Mouse (Mus musculus) lung, postnatal 36 days (tissue): ENCODE measurements around the gene Zfp451.
"Not testable (repeated sequence)": the region's sequence is repeated elsewhere in the genome, so short reads cannot be mapped to it uniquely, and the experiment has no call there.

Experiments used
- DNase-seq: peaks from one replicate; pipeline ENCODE4 v3.0.0; 2022; ENCODE audit warnings: mixed read lengths

Zfp451 gene

DNA sequence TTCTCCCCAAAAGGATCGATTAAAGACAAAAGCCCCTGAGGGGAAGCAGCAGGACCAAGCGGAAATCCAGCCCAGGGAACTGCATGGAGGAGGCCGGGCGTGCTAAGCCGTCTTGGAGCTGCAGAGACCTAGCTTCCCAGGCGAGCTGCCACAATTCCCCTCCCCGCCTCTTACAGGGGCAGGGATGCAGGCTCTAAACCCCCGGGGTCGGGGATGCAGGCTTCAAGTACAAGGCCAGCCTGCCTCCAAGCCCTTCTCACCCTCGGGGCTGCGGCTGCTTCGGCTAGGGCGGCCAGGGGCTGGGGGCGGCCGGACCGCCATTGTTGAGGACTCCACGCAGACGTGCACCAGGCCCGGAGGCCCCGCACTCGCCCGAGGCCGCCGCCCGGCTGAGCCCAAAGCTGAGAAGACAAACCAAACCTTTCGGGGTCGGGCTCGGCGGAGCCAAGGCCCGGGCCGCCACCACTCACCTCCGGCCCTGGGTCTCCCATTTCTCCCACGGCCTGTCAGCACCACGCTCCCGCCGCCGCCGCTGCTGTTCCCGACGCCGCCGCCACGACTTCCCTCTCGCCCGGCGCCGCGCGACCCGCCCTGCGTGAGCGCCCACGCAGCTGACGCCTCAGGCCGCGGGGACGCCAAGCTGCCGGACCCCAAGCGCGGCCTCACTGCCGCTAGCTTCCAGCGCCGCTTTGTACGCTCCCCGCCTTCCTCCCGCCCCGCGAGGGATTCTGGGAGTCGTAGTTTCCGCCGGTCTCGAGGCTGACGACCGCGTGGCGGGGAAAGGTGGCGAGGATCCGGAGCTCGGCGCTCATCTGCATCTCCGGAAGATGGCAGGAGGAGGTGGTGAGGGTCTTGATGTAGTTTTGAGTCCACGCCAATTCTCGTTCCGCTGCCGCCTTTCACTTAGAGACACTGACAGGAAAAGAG, at the start of gene Zfp451:
Gene Zfp451, minus strand, starts transcription at position 728 of the 927 bp plus-strand sequence.
- peak; percentile 92 for DNase-seq

DNA sequence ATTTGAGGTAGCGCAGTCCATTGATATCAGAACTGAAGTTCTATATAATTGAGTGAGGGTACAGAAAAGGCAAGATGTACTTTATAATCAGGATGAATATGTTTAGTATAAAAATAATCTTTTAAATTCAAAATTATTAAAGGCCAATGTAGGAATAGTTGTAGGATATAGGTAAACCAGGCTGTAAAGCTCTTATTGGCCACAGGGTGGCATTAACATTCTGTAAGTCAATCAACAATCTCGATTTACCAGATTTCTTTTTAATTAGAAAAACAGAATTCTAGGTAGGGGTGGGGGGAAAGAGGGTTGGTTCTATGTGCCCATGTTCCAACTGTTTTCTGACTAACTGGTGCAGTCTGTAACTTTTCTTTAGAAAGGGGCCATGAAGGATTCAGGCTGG, 32.4 kb upstream of the Zfp451 start:
- no peak for DNase-seq

- DNase-seq, result no peak
These were observed 29.4 kb upstream of the Zfp451 start for GRCm38 (mm10) chr1:33843823-33844222.

- DNase-seq, result not testable (repeated sequence)
These were observed 24.6 kb upstream of the Zfp451 start for GRCm38 (mm10) chr1:33838952-33839351.

DNA sequence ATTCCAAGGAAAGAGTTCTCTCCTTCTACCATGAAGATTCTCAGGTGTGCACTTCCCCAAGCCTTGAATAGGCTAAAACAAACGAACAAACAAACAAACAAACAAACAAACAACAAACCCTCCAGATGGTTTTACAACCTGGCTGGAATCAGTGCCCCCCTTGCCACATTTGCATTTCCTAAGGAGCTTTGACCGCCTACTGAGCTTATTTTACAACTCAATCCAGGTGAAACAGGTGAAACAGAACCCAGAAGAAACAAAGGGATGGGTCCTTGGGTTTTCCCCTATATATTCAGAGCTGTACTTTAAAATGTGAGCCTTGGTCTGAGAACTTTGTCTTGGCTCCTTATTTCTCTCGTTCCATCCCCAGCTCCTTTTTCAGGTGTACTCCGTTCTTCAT, 16.2 kb upstream of the Zfp451 start:
- DNase-seq, result no peak

DNA sequence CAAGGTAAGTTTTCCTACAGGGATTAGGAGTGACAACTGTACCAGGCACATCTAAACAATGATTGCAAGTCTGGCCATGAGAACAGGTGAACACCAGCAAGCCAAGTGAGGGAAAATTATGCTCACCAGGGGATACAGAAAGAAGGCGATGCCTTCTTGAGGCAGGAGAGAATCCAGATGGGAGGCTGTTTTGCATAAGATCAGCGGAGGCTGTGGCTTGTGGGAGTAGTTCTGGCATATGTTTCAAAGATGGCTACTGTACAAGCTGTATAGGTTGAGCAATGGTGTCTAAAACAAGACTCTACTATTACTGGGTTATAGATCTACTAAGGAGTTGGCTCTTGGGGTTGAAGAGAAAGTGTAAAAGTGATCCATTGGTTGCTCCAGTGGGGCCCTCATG, 3.5 kb upstream of the Zfp451 start:
- DNase-seq, result no peak

GRCm38 (mm10) chr1:33813495-33813867, 914 bp downstream of the Zfp451 start:
- no peak for DNase-seq

DNA sequence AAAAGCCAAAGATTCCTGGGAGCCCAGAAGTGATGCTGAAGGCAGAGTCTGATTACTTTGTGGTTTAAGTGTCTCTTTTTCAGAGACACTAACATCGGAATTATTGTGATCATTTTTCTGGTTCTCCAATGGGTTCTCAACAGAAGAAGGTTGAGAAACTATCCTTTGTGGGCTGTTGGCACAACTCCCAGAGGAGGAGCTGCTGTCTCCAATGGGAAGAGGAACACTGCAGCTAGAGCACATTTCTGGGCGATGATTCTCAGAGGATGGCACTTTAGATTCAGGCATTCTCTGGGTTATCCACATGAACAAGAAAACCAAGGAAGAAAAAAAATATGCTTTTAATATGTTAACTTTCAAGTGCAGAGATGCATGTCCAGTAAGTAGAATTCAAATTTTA, 11.1 kb downstream of the Zfp451 start:
- DNase-seq, result no peak

DNA sequence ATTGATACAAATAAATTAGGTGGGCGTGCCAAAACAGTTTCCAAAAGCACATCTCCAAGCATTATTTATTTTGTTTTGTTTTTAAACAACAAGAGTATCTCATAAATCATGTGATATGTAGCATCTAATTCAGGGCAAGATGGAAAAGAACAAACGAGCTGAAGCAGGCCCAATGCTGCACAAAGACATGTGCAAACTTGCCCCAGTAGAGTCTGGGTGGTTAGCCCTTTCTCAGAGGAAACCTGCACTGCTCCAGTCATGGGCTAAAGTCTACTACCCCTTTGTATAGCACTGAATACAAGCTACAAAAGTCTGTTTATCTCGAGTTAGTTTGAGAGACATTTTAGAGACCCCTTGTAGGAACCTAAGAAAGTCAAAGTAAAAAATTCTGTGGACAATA, 14.8 kb downstream of the Zfp451 start:
- DNase-seq, result no peak

DNA sequence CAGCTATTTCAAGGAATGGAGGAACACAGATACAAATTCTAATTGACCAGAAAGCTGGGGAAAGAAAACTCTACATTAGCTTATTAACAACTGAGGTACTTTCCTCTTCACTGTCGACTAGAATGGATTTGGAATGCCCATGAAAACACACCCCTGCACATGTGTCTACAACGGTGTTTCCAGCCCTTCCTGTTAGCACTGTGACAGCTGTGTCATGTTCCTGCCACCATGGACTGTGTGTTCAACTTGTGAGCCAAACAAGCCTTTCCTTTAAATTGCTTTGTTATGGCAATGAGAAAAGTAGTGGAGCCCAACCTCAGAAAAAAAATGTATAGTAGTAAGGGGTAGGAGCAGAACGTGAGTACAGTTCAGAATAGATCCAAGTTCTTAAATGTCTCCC, 25.9 kb downstream of the Zfp451 start:
- peak; percentile 68 for DNase-seq

- DNase-seq, result no peak
These were observed 26.3 kb downstream of the Zfp451 start for GRCm38 (mm10) chr1:33788072-33788471.

- DNase-seq, result no peak
These were observed 29.8 kb downstream of the Zfp451 start for GRCm38 (mm10) chr1:33784561-33784960.

DNA sequence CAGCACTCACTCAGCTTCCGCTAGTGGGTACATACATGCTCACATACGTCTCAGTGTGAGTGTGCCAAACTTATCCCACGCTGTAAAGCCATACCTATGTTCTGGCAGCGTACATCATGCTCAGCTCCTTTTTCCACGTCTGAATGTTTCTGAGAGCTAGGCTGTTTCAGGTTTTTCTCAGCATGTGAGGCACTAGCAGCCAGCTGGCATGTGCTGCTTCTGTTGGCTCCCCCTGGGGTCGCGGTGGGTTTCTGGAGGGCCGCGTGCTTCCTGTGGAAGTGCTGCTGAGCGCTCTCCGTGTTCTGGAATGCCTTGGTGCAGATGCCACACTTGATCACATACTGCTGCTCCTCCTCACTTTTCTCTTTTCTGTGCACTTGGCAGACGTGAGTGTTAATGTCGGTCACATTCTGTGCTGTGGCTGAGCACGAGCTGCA, 38.2 kb downstream of the Zfp451 start:
- DNase-seq, result no peak

GRCm38 (mm10) chr1:33772106-33772505, 42.3 kb downstream of the Zfp451 start:
- no peak for DNase-seq

GRCm38 (mm10) chr1:33771621-33772020, 42.8 kb downstream of the Zfp451 start:
- DNase-seq, result no peak

- DNase-seq, result no peak
These were observed 45.6 kb downstream of the Zfp451 start for GRCm38 (mm10) chr1:33768827-33769226.

- DNase-seq, result no peak
These were observed 46.2 kb downstream of the Zfp451 start for GRCm38 (mm10) chr1:33768091-33768787.

DNA sequence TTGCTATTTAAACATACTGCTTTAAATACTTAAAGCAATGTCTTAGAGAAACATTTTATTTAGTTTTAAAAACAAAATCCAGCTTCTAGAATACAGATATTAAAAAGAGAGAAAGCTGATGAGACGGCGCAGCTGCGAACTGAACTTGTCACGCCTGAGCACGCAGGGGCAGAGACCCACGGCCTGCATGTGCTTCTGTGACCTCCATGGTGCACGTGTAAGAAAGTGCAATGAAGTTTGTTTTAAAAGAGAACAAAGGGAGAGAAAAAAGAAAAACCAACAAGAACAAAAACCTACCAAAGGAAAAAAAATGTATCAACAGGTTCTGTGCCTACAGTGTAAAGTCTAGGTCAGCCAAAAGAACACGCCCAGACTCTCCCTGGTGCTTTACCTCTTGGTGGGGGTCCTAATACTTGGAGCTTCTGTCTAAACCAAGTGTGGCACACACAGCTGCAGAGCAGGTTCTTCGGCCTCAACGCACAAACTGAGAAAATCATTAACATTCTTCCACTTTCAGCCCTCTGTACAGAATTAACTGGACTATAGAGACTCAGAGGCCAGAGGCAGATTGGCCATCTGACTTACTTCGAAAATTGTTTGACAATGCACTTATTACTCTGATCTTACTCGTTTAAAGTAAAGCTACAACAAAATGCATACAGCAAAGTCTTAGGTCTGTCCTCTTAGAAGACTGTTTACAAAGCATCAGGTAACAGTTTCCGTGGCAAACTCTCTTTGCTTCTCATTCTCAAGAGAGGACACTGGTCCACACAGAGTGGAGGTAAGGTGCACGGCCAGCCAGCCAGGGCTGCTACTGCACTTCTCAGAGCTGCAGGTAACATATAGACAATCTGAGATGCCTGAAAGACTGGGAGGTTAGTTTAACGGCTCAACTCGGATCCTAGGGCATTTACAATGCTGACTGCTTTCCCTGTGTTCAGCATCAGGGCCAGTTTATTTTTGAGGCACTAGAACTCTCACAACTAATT, 47.6 kb downstream of the Zfp451 start:
- no peak for DNase-seq

GRCm38 (mm10) chr1:33765468-33766080, 48.8 kb downstream of the Zfp451 start:
- no peak for DNase-seq

DNA sequence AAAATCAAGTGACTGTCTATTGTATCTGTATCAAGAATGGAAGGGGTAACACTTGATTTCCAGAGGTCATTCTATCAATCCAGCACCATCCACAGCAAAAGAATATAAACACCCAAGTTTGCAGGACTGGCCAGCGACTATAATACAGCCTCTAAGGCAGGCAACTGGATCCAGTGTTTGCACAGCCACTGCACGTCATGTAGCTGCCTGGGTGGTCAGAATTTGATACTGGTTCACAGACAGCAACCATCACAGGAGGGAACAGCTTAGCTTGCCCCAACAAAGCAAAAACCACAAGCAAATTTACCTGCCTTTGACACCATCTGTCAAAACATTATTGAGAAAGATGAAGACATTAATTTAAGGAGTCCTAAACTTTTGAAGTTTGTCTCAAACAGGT, 50.6 kb downstream of the Zfp451 start:
- no peak for DNase-seq

- DNase-seq, result no peak
These were observed 55.9 kb downstream of the Zfp451 start for GRCm38 (mm10) chr1:33758488-33758887.

DNA sequence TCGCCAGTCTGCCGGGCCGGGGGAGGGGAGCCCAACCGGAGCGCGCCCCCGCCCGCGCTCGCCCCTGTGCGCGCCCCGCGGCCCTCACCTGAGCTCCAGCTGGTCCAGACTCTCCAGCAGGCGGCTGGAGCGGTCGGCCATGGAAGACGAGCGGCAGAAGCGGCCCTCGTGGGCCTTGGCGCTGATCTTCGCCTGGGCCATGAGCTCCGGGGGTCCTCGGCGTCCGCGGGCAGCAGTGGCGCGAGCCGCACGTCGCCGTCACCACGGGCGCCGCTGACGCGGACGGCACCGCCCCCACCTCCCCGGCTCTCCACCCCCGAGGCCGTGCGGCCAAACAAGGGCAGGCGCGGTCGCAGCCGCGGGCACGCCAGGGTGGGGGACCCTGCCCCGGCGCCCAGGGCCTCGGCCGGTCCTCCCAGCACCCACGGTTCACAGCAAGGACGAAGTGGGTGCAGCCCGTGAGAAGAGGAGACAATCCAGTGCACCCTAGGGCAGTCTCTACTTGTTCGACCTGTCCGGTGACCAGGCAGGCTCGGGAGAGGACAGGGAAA, 56.8 kb downstream of the Zfp451 start, which contains the start of gene Bag2:
Gene Bag2, minus strand, starts transcription at position 305 of the 551 bp plus-strand sequence.
- DNase-seq, result peak; percentile 64
